Mouse (Mus musculus) cerebellum, adult 2 months (tissue): ENCODE results near the gene Kiss1r.

Experiments used
- CTCF ChIP-seq: fragments of 200-500 bp; IDR thresholded peaks from 2 replicates; pipeline ENCODE4 v1.5.1; 2011; ENCODE audit warnings: low read depth, mild to moderate bottlenecking, control low read depth, low read length, moderate library complexity, borderline replicate concordance; ENCODE audit not compliant: insufficient read depth
- POLR2A ChIP-seq: fragments of 200-500 bp; IDR thresholded peaks from 2 replicates; pipeline ENCODE4 v1.6.1; 2011; ENCODE audit warnings: low read length, control low read depth, borderline replicate concordance; ENCODE audit not compliant: insufficient read depth

- TF ChIP-seq CTCF (no peak), POLR2A (no peak)
Measured at GRCm38 (mm10) chr10:79914131-79914947, 2.4 kb upstream of the Kiss1r start.
